Mouse (Mus musculus): ENCODE data around the gene Fxyd6.
A peak's percentile ranks its signal among the peaks of the same experiment; 100 is the strongest.

Gene Fxyd6

GRCm38 (mm10) chr9:45370117-45370561, at the start of gene Fxyd6:
TSS of gene Fxyd6 (plus strand) at chr9:45370185.
- no peak for DNase-seq (ENCODE audit: low read depth)

GRCm38 (mm10) chr9:45321465-45321864, 48.5 kb upstream of the Fxyd6 start:
- no peak for DNase-seq (ENCODE audit: low read depth)

GRCm38 (mm10) chr9:45321946-45322430, 48.0 kb upstream of the Fxyd6 start:
- no peak for DNase-seq (ENCODE audit: low read depth)

- DNase-seq (ENCODE audit: low read depth) = no peak
Observed at GRCm38 (mm10) chr9:45326390-45326789, 43.6 kb upstream of the Fxyd6 start.

- DNase-seq (ENCODE audit: low read depth) = no peak
Observed at GRCm38 (mm10) chr9:45328263-45328662, 41.7 kb upstream of the Fxyd6 start.

GRCm38 (mm10) chr9:45329577-45329976, 40.4 kb upstream of the Fxyd6 start:
- DNase-seq (ENCODE audit: low read depth) = no peak

DNA sequence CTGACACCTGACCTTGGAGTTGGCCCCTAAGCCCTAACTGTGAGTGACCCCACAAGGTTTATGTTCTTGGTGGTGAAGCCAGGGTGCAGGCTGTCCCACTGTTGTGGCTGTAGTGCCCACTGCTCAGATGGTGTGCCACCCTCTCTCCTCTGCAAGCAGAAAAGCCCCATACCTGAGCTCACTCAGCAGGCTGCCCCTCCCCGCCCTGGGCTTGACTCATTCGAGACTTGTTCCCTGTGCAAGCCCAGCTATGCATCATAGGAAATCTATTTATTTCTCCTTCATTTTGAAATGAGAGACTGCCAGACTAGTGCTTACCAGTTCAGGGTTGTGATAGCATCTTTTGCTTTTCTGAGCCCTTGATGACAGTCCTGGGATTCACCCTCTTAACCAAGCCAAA, 32.6 kb upstream of the Fxyd6 start:
- no peak for DNase-seq (ENCODE audit: low read depth)

DNA sequence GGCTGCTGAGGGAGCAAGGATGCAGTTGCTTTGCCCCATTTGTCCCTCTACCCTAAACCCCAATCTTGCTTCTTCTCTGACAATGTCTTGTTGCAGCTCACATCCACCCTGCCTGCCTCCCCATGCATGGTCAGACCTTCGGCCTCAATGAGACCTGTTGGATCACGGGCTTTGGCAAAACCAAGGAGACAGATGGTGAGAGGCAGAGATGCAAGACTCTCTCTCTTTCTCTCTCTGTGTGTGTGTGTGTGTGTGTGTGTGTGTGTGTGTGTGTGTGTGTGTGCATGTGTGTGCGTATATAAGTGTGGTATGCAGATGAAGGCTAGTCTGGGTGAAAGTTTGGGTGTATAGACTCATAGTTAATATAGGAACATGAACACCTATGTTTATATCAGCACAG, 26.9 kb upstream of the Fxyd6 start:
- no peak for DNase-seq (ENCODE audit: low read depth)

DNA sequence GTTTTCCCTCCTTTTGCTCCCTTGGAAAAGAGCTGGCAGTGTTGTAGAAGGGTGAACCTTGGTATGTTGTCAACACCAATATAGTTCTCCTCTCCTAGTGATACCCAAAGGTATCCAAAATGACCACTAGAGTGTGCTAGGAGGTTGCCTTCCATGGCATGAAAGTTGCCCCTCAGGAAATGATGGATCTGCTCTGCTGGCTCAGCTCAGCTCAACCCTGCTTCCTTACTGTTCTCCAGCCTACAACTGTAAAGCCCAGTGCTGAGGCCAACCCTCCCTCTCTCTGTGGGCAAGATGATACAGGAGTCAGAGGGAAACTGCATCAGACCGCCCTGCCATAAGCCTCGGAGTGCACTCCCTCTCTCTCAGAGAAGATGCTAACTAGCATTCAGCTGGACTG, 24.5 kb upstream of the Fxyd6 start:
- peak; percentile 2 for DNase-seq (ENCODE audit: low read depth)

DNA sequence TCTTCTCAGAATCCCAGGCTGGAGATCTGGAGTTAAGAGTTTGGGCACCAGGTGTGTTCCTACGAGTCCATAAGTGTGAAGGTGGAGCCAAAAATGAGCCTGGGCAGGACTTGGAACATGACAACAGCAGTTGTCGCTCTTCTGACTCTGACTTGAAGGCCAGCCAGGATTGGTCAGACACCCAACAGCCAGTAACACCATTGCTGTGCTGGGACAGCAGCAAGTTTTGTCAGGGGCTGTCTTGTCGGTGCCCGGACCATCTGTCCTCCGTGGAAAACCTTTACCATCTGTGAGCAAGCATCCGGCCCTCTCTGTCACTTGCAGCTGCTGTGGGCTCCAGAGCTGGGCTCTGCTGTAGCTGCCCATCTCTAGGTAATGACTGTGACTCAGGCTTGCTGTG, 23.7 kb upstream of the Fxyd6 start:
- no peak for DNase-seq (ENCODE audit: low read depth)

GRCm38 (mm10) chr9:45348560-45348959, 21.4 kb upstream of the Fxyd6 start:
- DNase-seq (ENCODE audit: low read depth) = no peak

DNA sequence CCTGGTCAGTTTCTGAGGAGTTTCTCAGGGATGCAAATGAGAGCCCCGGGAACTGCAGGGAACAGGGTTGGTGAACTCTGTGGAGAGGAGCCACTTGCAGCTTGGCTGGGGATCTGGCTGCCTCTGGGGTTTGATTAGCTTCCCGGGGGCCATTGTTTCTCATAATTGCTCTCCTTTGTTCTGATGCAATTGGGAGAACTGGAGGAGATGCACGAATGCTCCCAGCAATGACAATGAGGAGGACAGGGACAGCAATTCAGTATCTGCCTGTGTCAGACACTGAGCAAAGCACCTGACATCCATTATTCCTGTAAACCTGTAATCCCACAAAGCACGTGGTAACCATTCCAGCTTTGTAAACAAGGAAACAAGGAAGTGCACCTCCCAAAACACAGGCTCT, 20.8 kb upstream of the Fxyd6 start:
- no peak for DNase-seq (ENCODE audit: low read depth)

- no peak for DNase-seq (ENCODE audit: low read depth)
Observed at GRCm38 (mm10) chr9:45349851-45350250, 20.1 kb upstream of the Fxyd6 start.

GRCm38 (mm10) chr9:45355192-45355591, 14.8 kb upstream of the Fxyd6 start:
- DNase-seq (ENCODE audit: low read depth) = no peak

DNA sequence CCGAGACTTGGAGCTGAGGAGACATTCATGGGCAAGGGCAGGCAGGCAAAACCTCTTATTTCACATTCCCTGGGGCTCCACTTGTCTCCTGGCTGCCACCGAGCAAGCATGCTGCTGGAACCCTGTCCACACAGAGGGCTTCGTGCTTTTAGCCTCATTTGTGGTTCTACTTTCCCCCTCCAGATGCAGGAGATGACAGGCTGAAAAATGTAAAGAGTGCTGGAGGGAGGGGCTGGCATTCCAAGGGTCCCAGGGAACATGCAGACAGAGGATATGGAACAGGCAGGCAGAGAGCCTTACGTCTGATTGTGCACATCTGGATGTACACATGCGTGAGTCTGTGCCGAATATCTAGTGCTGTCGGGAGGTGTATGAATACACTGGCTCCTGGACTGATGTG, 11.6 kb upstream of the Fxyd6 start:
- no peak for DNase-seq (ENCODE audit: low read depth)

- no peak for DNase-seq (ENCODE audit: low read depth)
Observed at GRCm38 (mm10) chr9:45362051-45362461, 7.9 kb upstream of the Fxyd6 start.

GRCm38 (mm10) chr9:45363639-45364214, 6.3 kb upstream of the Fxyd6 start:
- no peak for DNase-seq (ENCODE audit: low read depth)

- no peak for DNase-seq (ENCODE audit: low read depth)
Observed at GRCm38 (mm10) chr9:45367716-45368115, 2.3 kb upstream of the Fxyd6 start.

GRCm38 (mm10) chr9:45368341-45368901, 1.6 kb upstream of the Fxyd6 start:
- DNase-seq (ENCODE audit: low read depth) = no peak

DNA sequence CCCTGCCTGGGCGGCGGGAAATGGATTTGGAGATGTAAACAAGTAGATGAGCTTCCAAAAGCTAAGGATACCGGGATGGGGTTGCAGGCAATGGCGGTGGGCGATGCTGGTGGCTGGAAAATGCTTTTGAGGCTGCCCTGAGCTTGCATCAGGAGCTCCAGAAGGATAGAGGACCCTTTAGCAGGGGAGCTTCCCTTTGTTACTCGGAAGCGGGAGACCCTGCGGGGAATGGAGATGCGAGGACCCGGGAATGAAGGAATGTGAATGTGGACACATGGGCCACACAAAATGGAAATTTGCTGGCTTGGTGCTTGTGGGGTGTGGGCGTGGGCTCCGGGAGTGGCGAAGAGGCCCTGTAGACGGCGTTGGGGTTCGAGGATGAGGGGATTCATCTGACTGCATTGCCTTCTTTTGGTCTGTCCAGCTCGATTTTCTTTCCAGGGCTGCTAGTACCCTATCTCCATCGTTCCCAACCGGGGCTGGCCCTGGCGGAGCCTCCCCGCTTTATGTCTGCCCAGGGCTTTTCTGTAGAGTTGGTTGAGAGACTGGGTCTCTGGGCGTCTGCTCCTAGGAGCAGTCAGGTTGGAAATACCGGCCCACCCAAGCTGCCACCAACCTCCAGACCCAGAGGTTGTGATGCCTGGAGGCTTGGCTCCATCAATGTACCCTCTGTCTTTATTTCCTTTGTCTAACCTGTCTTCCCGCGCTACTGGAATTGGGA, 791 bp downstream of the Fxyd6 start:
- DNase-seq (ENCODE audit: low read depth) = no peak

- no peak for DNase-seq (ENCODE audit: low read depth)
Observed at GRCm38 (mm10) chr9:45371337-45371707, 1.3 kb downstream of the Fxyd6 start.

DNA sequence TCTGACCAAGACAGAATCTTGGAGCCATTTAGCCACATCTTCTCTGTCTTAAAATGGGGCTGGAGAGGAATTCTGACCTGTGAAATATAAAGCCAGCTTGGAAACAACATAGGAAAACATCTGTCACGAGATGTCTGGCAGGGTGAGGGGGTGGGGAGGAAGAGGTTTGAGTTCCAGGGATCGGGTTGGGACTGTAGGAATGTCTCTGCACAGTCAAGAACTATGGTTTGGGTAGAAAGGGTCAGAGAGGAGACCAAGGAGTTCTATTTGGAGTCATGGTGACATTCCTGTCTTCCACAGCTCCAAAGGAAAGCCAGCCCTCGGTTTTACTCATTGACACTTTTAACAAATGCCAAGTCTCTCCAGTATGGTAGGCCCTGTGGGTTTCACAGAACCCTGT, 3.9 kb downstream of the Fxyd6 start:
- DNase-seq (ENCODE audit: low read depth) = no peak

- no peak for DNase-seq (ENCODE audit: low read depth)
Observed at GRCm38 (mm10) chr9:45374988-45375502, 5.1 kb downstream of the Fxyd6 start.

Measured in NIH3T3 (cell line).